Mouse (Mus musculus): Measurements from ENCODE around the gene Serp1. TPM values are rescaled to one million over a fixed set of nuclear protein-coding genes. Genes with fewer than 3 reads are reported as not detected.
"Not testable (repeated sequence)": the region's sequence is repeated elsewhere in the genome, so short reads cannot be mapped to it uniquely, and the experiment has no call there.

Gene Serp1
- polyA plus RNA-seq, 1 experiment: not detected

DNA sequence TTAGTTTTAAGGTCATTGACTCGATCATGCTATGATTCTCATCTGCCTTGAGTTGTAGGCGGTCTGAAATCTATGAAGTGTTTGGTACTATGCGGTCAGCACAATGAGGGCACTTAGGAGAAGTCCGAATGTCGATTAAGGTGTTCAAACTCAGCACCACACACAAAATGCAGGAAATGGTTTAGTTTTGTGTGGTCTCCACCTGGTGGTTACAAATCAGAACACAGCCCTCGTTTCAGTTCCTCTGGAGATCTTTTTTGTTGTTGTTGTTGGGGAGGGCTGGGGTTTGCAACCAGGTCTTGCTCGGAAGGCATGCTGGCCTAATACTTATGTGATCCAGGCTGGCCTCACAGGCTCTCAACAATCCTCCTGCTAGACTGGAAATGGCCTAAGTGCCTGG is 34.9 kb downstream of the Serp1 start:
- WGBS: 55% methylated on average over 7 of the region's 7 CpGs

GRCm38 (mm10) chr3:58487999-58488775 is 37.5 kb downstream of the Serp1 start:
- 70% methylated on average over 8 of the region's 8 CpGs for WGBS
- no peak overlapping the region for H3K4me3 ChIP-seq (ENCODE audit: insufficient read depth, low read depth, low read length)
- no peak for TF ChIP-seq CTCF (IDR thresholded peaks at IDR 0.05; ENCODE audit: insufficient read depth, low read depth, low read length)
- H3K4me1 ChIP-seq (ENCODE audit: control insufficient read depth, insufficient read depth, low read length): no peaks in the 10 kb centered on the region
- no peak overlapping the region for H3K27ac ChIP-seq (ENCODE audit: insufficient read depth, low read depth, low read length)

More for the DNA sequence above, 34.9 kb downstream of the Serp1 start:
- Histone ChIP-seq H3K4me1 (ENCODE audit: control insufficient read depth, insufficient read depth, low read length) (no peaks in the 10 kb centered on the region), H3K4me3 (ENCODE audit: insufficient read depth, low read depth, low read length) (no peak overlapping the region), H3K27ac (ENCODE audit: insufficient read depth, low read depth, low read length) (no peak overlapping the region)
- TF ChIP-seq POLR2A (IDR thresholded peaks at IDR 0.05; ENCODE audit: insufficient read depth, low read depth, low read length): no peak
- TF ChIP-seq CTCF (IDR thresholded peaks at IDR 0.05; ENCODE audit: insufficient read depth, low read depth, low read length): no peak

DNA sequence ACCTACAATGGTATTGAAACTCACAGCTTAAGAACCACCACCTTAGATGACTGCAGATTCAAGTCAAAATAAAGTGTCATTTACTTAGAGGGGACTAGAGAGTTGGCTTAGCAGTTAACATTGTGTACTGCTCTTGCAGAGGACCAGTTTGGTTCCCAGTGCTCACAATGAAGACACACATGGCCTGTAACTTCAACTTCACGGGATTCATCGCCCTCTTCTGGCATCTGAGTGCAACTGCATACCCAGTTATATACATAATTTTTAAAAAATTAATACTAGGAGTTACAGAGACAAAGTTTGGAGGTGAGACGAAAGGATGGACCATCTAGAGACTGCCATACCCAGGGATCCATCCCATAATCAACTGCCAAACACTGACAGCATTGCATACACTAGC is 38.6 kb downstream of the Serp1 start:
- Histone ChIP-seq H3K4me1 (ENCODE audit: control insufficient read depth, insufficient read depth, low read length) (no peaks in the 10 kb centered on the region), H3K4me3 (ENCODE audit: insufficient read depth, low read depth, low read length) (no peak overlapping the region), H3K27ac (ENCODE audit: insufficient read depth, low read depth, low read length) (no peak overlapping the region)
- 78% methylated on average over 3 of the region's 3 CpGs for WGBS
- TF ChIP-seq POLR2A (IDR thresholded peaks at IDR 0.05; ENCODE audit: insufficient read depth, low read depth, low read length): no peak
- TF ChIP-seq CTCF (IDR thresholded peaks at IDR 0.05; ENCODE audit: insufficient read depth, low read depth, low read length): no peak

DNA sequence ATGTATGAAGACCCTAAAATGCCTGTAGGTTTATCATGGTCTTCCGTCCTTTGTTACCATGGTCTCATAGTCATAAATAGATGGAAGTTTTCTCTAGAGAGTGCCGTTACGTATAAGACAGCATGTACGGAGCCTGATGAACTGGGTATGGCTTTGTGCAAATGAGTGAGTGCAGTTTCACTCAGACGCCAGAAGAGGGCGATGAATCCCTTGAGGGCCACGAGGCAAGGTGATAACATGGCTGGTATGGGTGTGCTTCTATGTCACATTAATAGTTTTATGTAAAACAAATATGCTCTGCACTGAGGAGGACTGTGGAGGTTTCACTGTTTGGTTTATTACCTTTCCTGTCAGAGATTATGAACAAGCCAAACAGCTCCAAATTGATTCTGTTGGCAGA is 39.8 kb downstream of the Serp1 start:
- Histone ChIP-seq H3K4me3 (ENCODE audit: insufficient read depth, low read depth, low read length) (no peak overlapping the region), H3K4me1 (ENCODE audit: control insufficient read depth, insufficient read depth, low read length) (no peaks in the 10 kb centered on the region), H3K27ac (ENCODE audit: insufficient read depth, low read depth, low read length) (no peak overlapping the region)
- 70% methylated on average over 7 of the region's 7 CpGs for WGBS
- TF ChIP-seq POLR2A (IDR thresholded peaks at IDR 0.05; ENCODE audit: insufficient read depth, low read depth, low read length): no peak

GRCm38 (mm10) chr3:58478755-58479455 is 46.8 kb downstream of the Serp1 start:
- no peak for TF ChIP-seq CTCF (IDR thresholded peaks at IDR 0.05; ENCODE audit: insufficient read depth, low read depth, low read length)
- TF ChIP-seq POLR2A (IDR thresholded peaks at IDR 0.05; ENCODE audit: insufficient read depth, low read depth, low read length): no peak
- Histone ChIP-seq H3K27ac (ENCODE audit: insufficient read depth, low read depth, low read length) (no peak overlapping the region), H3K4me3 (ENCODE audit: insufficient read depth, low read depth, low read length) (no peak overlapping the region), H3K4me1 (ENCODE audit: control insufficient read depth, insufficient read depth, low read length) (no peaks in the 10 kb centered on the region)
- WGBS: 87% methylated on average over 2 of the region's 2 CpGs

GRCm38 (mm10) chr3:58475298-58475697 is 50.4 kb downstream of the Serp1 start:
- H3K4me1 ChIP-seq (ENCODE audit: control insufficient read depth, insufficient read depth, low read length); H3K27ac ChIP-seq (ENCODE audit: insufficient read depth, low read depth, low read length); H3K4me3 ChIP-seq (ENCODE audit: insufficient read depth, low read depth, low read length): not testable (repeated sequence)
- WGBS: 96% methylated on average over 1 of the region's 1 CpGs

Other genes with a start within 250 kb of the Serp1 start
- not detected in 2 replicates for gene Tsc22d2, start 111.2 kb downstream of the Serp1 start, polyA plus RNA-seq (2012; ENCODE audit: insufficient read depth, insufficient read length, low replicate concordance, missing spikeins)
- gene Eif2a, start 71 bp downstream of the Serp1 start, polyA plus RNA-seq (2012; ENCODE audit: insufficient read depth, insufficient read length, low replicate concordance, missing spikeins): not detected in 2 replicates
- not detected in 2 replicates for gene Selenot, start 50.7 kb upstream of the Serp1 start, polyA plus RNA-seq (2012; ENCODE audit: insufficient read depth, insufficient read length, low replicate concordance, missing spikeins)
- gene Erich6, start 111.3 kb upstream of the Serp1 start, polyA plus RNA-seq (2012; ENCODE audit: insufficient read depth, insufficient read length, low replicate concordance, missing spikeins): not detected in 2 replicates
- not detected in 2 replicates for gene Siah2, start 166.5 kb upstream of the Serp1 start, polyA plus RNA-seq (2012; ENCODE audit: insufficient read depth, insufficient read length, low replicate concordance, missing spikeins)